Mouse (Mus musculus) G1E (cell line): ENCODE data around the gene Dgkd.

Source experiments
- GATA1 ChIP-seq: IDR thresholded peaks from 2 replicates; pipeline ENCODE4 v1.6.1; 2012; ENCODE audit warnings: borderline replicate concordance, low read length, inconsistent platforms, mixed read lengths
- TAL1 ChIP-seq: conservative IDR thresholded peaks from 2 replicates; pipeline ENCODE4 v1.6.1; 2012; ENCODE audit warnings: low read depth, low read length, inconsistent platforms, mixed read lengths

- TF ChIP-seq TAL1 (no peak), GATA1 (no peak)
Observed at GRCm38 (mm10) chr1:87847475-87848168, 5.5 kb upstream of the Dgkd start.
